Mouse (Mus musculus): ENCODE data around the gene Tmem54.

Gene Tmem54

GRCm38 (mm10) chr4:129130149-129130548, 24.8 kb downstream of the Tmem54 start:
- no peak for DNase-seq (ENCODE audit: low spot score)

GRCm38 (mm10) chr4:129130755-129131303, 25.5 kb downstream of the Tmem54 start:
- no peak for DNase-seq (ENCODE audit: low spot score)

- DNase-seq (ENCODE audit: low spot score) = no peak
These were observed 29.6 kb downstream of the Tmem54 start for GRCm38 (mm10) chr4:129134799-129135585.

GRCm38 (mm10) chr4:129135637-129136036, 30.3 kb downstream of the Tmem54 start:
- DNase-seq (ENCODE audit: low spot score) = no peak

GRCm38 (mm10) chr4:129136189-129136578, 30.8 kb downstream of the Tmem54 start:
- DNase-seq (ENCODE audit: low spot score) = no peak

GRCm38 (mm10) chr4:129136579-129137391, 31.4 kb downstream of the Tmem54 start, which contains the start of gene Fndc5:
TSS of gene Fndc5 (plus strand) at chr4:129136999.
- no peak for DNase-seq (ENCODE audit: low spot score)

GRCm38 (mm10) chr4:129137392-129138321, 32.3 kb downstream of the Tmem54 start:
- no peak for DNase-seq (ENCODE audit: low spot score)

GRCm38 (mm10) chr4:129139642-129140041, 34.3 kb downstream of the Tmem54 start:
- DNase-seq (ENCODE audit: low spot score) = no peak

- DNase-seq (ENCODE audit: low spot score) = no peak
These were observed 35.5 kb downstream of the Tmem54 start for GRCm38 (mm10) chr4:129140808-129141207.

- DNase-seq (ENCODE audit: low spot score) = no peak
These were observed 36.5 kb downstream of the Tmem54 start for GRCm38 (mm10) chr4:129141560-129142438.

- no peak for DNase-seq (ENCODE audit: low spot score)
These were observed 37.2 kb downstream of the Tmem54 start for GRCm38 (mm10) chr4:129142439-129143045.

GRCm38 (mm10) chr4:129143509-129143908, 38.2 kb downstream of the Tmem54 start:
- DNase-seq (ENCODE audit: low spot score) = no peak

- DNase-seq (ENCODE audit: low spot score) = peak; percentile 73
These were observed 39.3 kb downstream of the Tmem54 start for GRCm38 (mm10) chr4:129144401-129145367.

- DNase-seq (ENCODE audit: low spot score) = no peak
These were observed 40.1 kb downstream of the Tmem54 start for GRCm38 (mm10) chr4:129145411-129145810.

GRCm38 (mm10) chr4:129145943-129146342, 40.6 kb downstream of the Tmem54 start:
- DNase-seq (ENCODE audit: low spot score) = no peak

- no peak for DNase-seq (ENCODE audit: low spot score)
These were observed 41.0 kb downstream of the Tmem54 start for GRCm38 (mm10) chr4:129146392-129146791.

GRCm38 (mm10) chr4:129147552-129148103, 42.3 kb downstream of the Tmem54 start:
- DNase-seq (ENCODE audit: low spot score) = no peak

- DNase-seq (ENCODE audit: low spot score) = no peak
These were observed 44.0 kb downstream of the Tmem54 start for GRCm38 (mm10) chr4:129149321-129149720.

All from left cerebral cortex, adult 11 months (tissue).